Mouse (Mus musculus): ENCODE data around the gene Gcdh. TPM values are rescaled to one million over a fixed set of nuclear protein-coding genes. Genes with fewer than 3 reads are reported as not detected.

Gcdh gene
- polyA plus RNA-seq, 1 experiment from 2014 or later, result 30.8 TPM

- WGBS, result under 1% methylated on average over 55 of the region's 55 CpGs
- Histone ChIP-seq H3K27me3 (ENCODE audit: control insufficient read depth, insufficient read depth, low read length) (no peaks in the 10 kb centered on the region), H3K4me1 (ENCODE audit: control insufficient read depth, insufficient read depth, low read length) (peaks cover 20% of the 10 kb centered on the region), H3K4me2 (replicated peaks; ENCODE audit: low read depth, low read length) (peak within 1 kb of the TSS; percentile 80), H3K9ac (replicated peaks; ENCODE audit: low read depth, low read length) (peak within 1 kb of the TSS; percentile 97), H3K36me3 (ENCODE audit: control insufficient read depth, insufficient read depth, low read length) (peaks cover 39% of the 10 kb centered on the region), H3K27ac (ENCODE audit: low read length) (peak within 1 kb of the TSS; percentile 82), H3K4me3 (ENCODE audit: low read depth, low read length) (peak within 1 kb of the TSS; percentile 93), H3K9me3 (ENCODE audit: control insufficient read depth, low read depth, low read length) (no peaks in the 10 kb centered on the region)
- ATAC-seq (ENCODE audit: insufficient number of reproducible peaks, insufficient read depth, low FRiP score, low read depth), result peak; percentile 100
Observed at GRCm38 (mm10) chr8:84846722-84847572, 46.8 kb downstream of the Gcdh start, which contains the start of gene Calr. Gene Calr (minus strand): TSS chr8:84846934.

- H3K4me3 ChIP-seq (ENCODE audit: low read depth, low read length), result peak overlapping the region; percentile 93
- H3K9ac ChIP-seq (replicated peaks; ENCODE audit: low read depth, low read length), result peak overlapping the region; percentile 97
- peaks cover 20% of the 10 kb centered on the region for H3K4me1 ChIP-seq (ENCODE audit: control insufficient read depth, insufficient read depth, low read length)
- peak overlapping the region; percentile 76; the same call in 1 of the 2 replicates for H3K27ac ChIP-seq (ENCODE audit: low read length)
- ATAC-seq (ENCODE audit: insufficient number of reproducible peaks, insufficient read depth, low FRiP score, low read depth), result no peak
- H3K36me3 ChIP-seq (ENCODE audit: control insufficient read depth, insufficient read depth, low read length), result peaks cover 45% of the 10 kb centered on the region
- H3K27me3 ChIP-seq (ENCODE audit: control insufficient read depth, insufficient read depth, low read length), result no peaks in the 10 kb centered on the region
- WGBS, result under 1% methylated on average over 30 of the region's 30 CpGs
- no peaks in the 10 kb centered on the region for H3K9me3 ChIP-seq (ENCODE audit: control insufficient read depth, low read depth, low read length)
- H3K4me2 ChIP-seq (replicated peaks; ENCODE audit: low read depth, low read length), result peak overlapping the region; percentile 80
Observed at GRCm38 (mm10) chr8:84846094-84846721, 47.5 kb downstream of the Gcdh start.

- WGBS, result 14% methylated on average over 12 of the region's 12 CpGs
Observed at GRCm38 (mm10) chr8:84845355-84846093, 48.2 kb downstream of the Gcdh start.

GRCm38 (mm10) chr8:84844397-84845070 is 49.2 kb downstream of the Gcdh start:
- ATAC-seq (ENCODE audit: insufficient number of reproducible peaks, insufficient read depth, low FRiP score, low read depth), result no peak

More at GRCm38 (mm10) chr8:84845355-84846093, 48.2 kb downstream of the Gcdh start:
- Histone ChIP-seq H3K4me3 (ENCODE audit: low read depth, low read length) (peak overlapping the region; percentile 93), H3K9ac (replicated peaks; ENCODE audit: low read depth, low read length) (peak overlapping the region; percentile 97), H3K4me1 (ENCODE audit: control insufficient read depth, insufficient read depth, low read length) (peaks cover 20% of the 10 kb centered on the region), H3K27ac (ENCODE audit: low read length) (peak overlapping the region; percentile 76; the same call in 1 of the 2 replicates), H3K27me3 (ENCODE audit: control insufficient read depth, insufficient read depth, low read length) (no peaks in the 10 kb centered on the region), H3K36me3 (ENCODE audit: control insufficient read depth, insufficient read depth, low read length) (peaks cover 47% of the 10 kb centered on the region), H3K9me3 (ENCODE audit: control insufficient read depth, low read depth, low read length) (no peaks in the 10 kb centered on the region), H3K4me2 (replicated peaks; ENCODE audit: low read depth, low read length) (peak overlapping the region; percentile 80)
- ATAC-seq (ENCODE audit: insufficient number of reproducible peaks, insufficient read depth, low FRiP score, low read depth), result no peak

GRCm38 (mm10) chr8:84841514-84841913 is 52.2 kb downstream of the Gcdh start:
- WGBS, result 74% methylated on average over 1 of the region's 1 CpGs
- H3K9ac ChIP-seq (replicated peaks; ENCODE audit: low read depth, low read length), result no peak overlapping the region
- no peak overlapping the region for H3K4me3 ChIP-seq (ENCODE audit: low read depth, low read length)
- H3K27me3 ChIP-seq (ENCODE audit: control insufficient read depth, insufficient read depth, low read length), result no peaks in the 10 kb centered on the region
- no peak overlapping the region for H3K4me2 ChIP-seq (replicated peaks; ENCODE audit: low read depth, low read length)
- H3K27ac ChIP-seq (ENCODE audit: low read length), result peak overlapping the region; percentile 44; the same call in 1 of the 2 replicates
- no peak for ATAC-seq (ENCODE audit: insufficient number of reproducible peaks, insufficient read depth, low FRiP score, low read depth)
- no peaks in the 10 kb centered on the region for H3K9me3 ChIP-seq (ENCODE audit: control insufficient read depth, low read depth, low read length)
- peaks cover 22% of the 10 kb centered on the region for H3K4me1 ChIP-seq (ENCODE audit: control insufficient read depth, insufficient read depth, low read length)
- H3K36me3 ChIP-seq (ENCODE audit: control insufficient read depth, insufficient read depth, low read length), result peaks cover 72% of the 10 kb centered on the region

More at GRCm38 (mm10) chr8:84844397-84845070, 49.2 kb downstream of the Gcdh start:
- Histone ChIP-seq H3K27ac (ENCODE audit: low read length) (no peak overlapping the region), H3K9ac (replicated peaks; ENCODE audit: low read depth, low read length) (peak overlapping the region; percentile 97; the same call in 1 of the 2 replicates), H3K9me3 (ENCODE audit: control insufficient read depth, low read depth, low read length) (no peaks in the 10 kb centered on the region), H3K27me3 (ENCODE audit: control insufficient read depth, insufficient read depth, low read length) (no peaks in the 10 kb centered on the region), H3K36me3 (ENCODE audit: control insufficient read depth, insufficient read depth, low read length) (peaks cover 47% of the 10 kb centered on the region), H3K4me3 (ENCODE audit: low read depth, low read length) (peak overlapping the region; percentile 93), H3K4me1 (ENCODE audit: control insufficient read depth, insufficient read depth, low read length) (peaks cover 22% of the 10 kb centered on the region), H3K4me2 (replicated peaks; ENCODE audit: low read depth, low read length) (peak overlapping the region; percentile 80)
- 79% methylated on average over 9 of the region's 9 CpGs for WGBS

GRCm38 (mm10) chr8:84840248-84840999 is 53.3 kb downstream of the Gcdh start, which contains the start of gene Rad23a:
Gene Rad23a (minus strand): TSS chr8:84840665.
- under 1% methylated on average over 45 of the region's 55 CpGs for WGBS
- no peaks in the 10 kb centered on the region for H3K27me3 ChIP-seq (ENCODE audit: control insufficient read depth, insufficient read depth, low read length)
- H3K36me3 ChIP-seq (ENCODE audit: control insufficient read depth, insufficient read depth, low read length), result peaks cover 78% of the 10 kb centered on the region
- H3K4me3 ChIP-seq (ENCODE audit: low read depth, low read length), result peak within 1 kb of the TSS; percentile 87
- H3K4me2 ChIP-seq (replicated peaks; ENCODE audit: low read depth, low read length), result peak within 1 kb of the TSS; percentile 59
- ATAC-seq (ENCODE audit: insufficient number of reproducible peaks, insufficient read depth, low FRiP score, low read depth), result peak; percentile 93
- H3K9me3 ChIP-seq (ENCODE audit: control insufficient read depth, low read depth, low read length), result no peaks in the 10 kb centered on the region
- peak within 1 kb of the TSS; percentile 88 for H3K9ac ChIP-seq (replicated peaks; ENCODE audit: low read depth, low read length)
- peak within 1 kb of the TSS; percentile 93 for H3K27ac ChIP-seq (ENCODE audit: low read length)
- peaks cover 25% of the 10 kb centered on the region for H3K4me1 ChIP-seq (ENCODE audit: control insufficient read depth, insufficient read depth, low read length)

GRCm38 (mm10) chr8:84839875-84840247 is 53.9 kb downstream of the Gcdh start:
- Histone ChIP-seq H3K9me3 (ENCODE audit: control insufficient read depth, low read depth, low read length) (no peaks in the 10 kb centered on the region), H3K4me3 (ENCODE audit: low read depth, low read length) (peak overlapping the region; percentile 87), H3K4me2 (replicated peaks; ENCODE audit: low read depth, low read length) (peak overlapping the region; percentile 59), H3K27me3 (ENCODE audit: control insufficient read depth, insufficient read depth, low read length) (no peaks in the 10 kb centered on the region), H3K4me1 (ENCODE audit: control insufficient read depth, insufficient read depth, low read length) (peaks cover 25% of the 10 kb centered on the region), H3K36me3 (ENCODE audit: control insufficient read depth, insufficient read depth, low read length) (peaks cover 77% of the 10 kb centered on the region), H3K9ac (replicated peaks; ENCODE audit: low read depth, low read length) (peak overlapping the region; percentile 88), H3K27ac (ENCODE audit: low read length) (peak overlapping the region; percentile 93)
- no peak for ATAC-seq (ENCODE audit: insufficient number of reproducible peaks, insufficient read depth, low FRiP score, low read depth)
- 2% methylated on average over 7 of the region's 7 CpGs for WGBS

All from stomach, embryonic 14.5 days (tissue).